Mouse (Mus musculus): ENCODE data around the gene Sun1.

DNA sequence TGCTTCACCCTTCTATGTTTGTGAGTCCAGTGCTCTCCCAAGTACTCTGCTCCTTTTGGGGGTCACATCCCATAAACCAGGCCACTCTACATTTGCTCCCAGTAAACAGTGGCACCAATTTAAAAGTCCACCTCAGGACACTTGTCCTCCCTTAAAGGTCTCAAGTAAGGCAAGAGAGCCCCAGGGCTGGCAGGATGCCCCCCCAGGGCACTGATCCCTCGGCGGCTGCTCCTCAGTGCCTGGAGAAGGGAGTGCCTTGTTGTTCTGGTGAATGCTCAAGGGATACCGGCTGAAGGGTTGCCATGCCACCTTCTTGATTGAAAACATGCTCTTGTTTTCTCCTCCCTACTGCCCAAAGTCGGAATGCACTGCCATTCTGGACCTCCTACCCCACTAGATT lies 5.6 kb downstream of the Sun1 start:
- TF ChIP-seq CTCF (IDR thresholded peaks at IDR 0.05; ENCODE audit: extremely low read depth, insufficient read depth, insufficient read length, insufficient replicate concordance), result no peak
- no peak for TF ChIP-seq POLR2A (IDR thresholded peaks at IDR 0.05; ENCODE audit: low read depth, low read length)
